Mouse (Mus musculus): ENCODE measurements around the gene 4921539E11Rik. TPM values are rescaled to one million over a fixed set of nuclear protein-coding genes. Genes with fewer than 3 reads are reported as not detected.

Gene 4921539E11Rik
- polyA plus RNA-seq, 1 experiment = not detected

- no peak overlapping the region for H3K4me3 ChIP-seq (ENCODE audit: insufficient read depth, poor library complexity, severe bottlenecking)
- no peak for TF ChIP-seq MYOG (IDR thresholded peaks at IDR 0.05; ENCODE audit: control insufficient read depth, extremely low read depth, insufficient read length)
- TF ChIP-seq CEBPB (IDR thresholded peaks at IDR 0.05; ENCODE audit: low read depth) = no peak
- TF ChIP-seq CTCF (IDR thresholded peaks at IDR 0.05; ENCODE audit: control insufficient read depth, insufficient read depth, insufficient read length) = no peak
- TF ChIP-seq MYOD1 (IDR thresholded peaks at IDR 0.05; ENCODE audit: control insufficient read depth, insufficient read length, low read depth) = no peak
- TF ChIP-seq FOSL1 (IDR thresholded peaks at IDR 0.05; ENCODE audit: insufficient read depth, low read length, poor library complexity, severe bottlenecking) = no peak
- TF ChIP-seq MAX (IDR thresholded peaks at IDR 0.05) = no peak
- TF ChIP-seq USF1 (IDR thresholded peaks at IDR 0.05; ENCODE audit: low read depth) = no peak
- H3K79me3 ChIP-seq (ENCODE audit: low read depth) = no peaks in the 10 kb centered on the region
- H3K27me3 ChIP-seq (ENCODE audit: control insufficient read depth, insufficient read depth, insufficient read length) = no peaks in the 10 kb centered on the region
- H3K79me2 ChIP-seq (ENCODE audit: control insufficient read depth, insufficient read depth) = no peaks in the 10 kb centered on the region
- H3K36me3 ChIP-seq (ENCODE audit: control insufficient read depth, insufficient read depth) = no peaks in the 10 kb centered on the region
- H3ac ChIP-seq (ENCODE audit: control insufficient read depth, insufficient read length, low read depth) = no peak overlapping the region
Observed at GRCm38 (mm10) chr4:103263378-103263777, 27.3 kb downstream of the 4921539E11Rik start.

GRCm38 (mm10) chr4:103258817-103259216, 31.8 kb downstream of the 4921539E11Rik start:
- Histone ChIP-seq H3K4me3 (ENCODE audit: insufficient read depth, poor library complexity, severe bottlenecking) (no peak overlapping the region), H3K79me2 (ENCODE audit: control insufficient read depth, insufficient read depth) (no peaks in the 10 kb centered on the region), H3K79me3 (ENCODE audit: low read depth) (no peaks in the 10 kb centered on the region), H3K27me3 (ENCODE audit: control insufficient read depth, insufficient read depth, insufficient read length) (no peaks in the 10 kb centered on the region), H3K36me3 (ENCODE audit: control insufficient read depth, insufficient read depth) (no peaks in the 10 kb centered on the region), H3ac (ENCODE audit: control insufficient read depth, insufficient read length, low read depth) (no peak overlapping the region)
- TF ChIP-seq MYOD1 (IDR thresholded peaks at IDR 0.05; ENCODE audit: control insufficient read depth, insufficient read length, low read depth) = no peak
- no peak for TF ChIP-seq MYOG (IDR thresholded peaks at IDR 0.05; ENCODE audit: control insufficient read depth, extremely low read depth, insufficient read length)
- no peak for TF ChIP-seq CEBPB (IDR thresholded peaks at IDR 0.05; ENCODE audit: low read depth)
- TF ChIP-seq FOSL1 (IDR thresholded peaks at IDR 0.05; ENCODE audit: insufficient read depth, low read length, poor library complexity, severe bottlenecking) = no peak

- TF ChIP-seq MYOG (IDR thresholded peaks at IDR 0.05; ENCODE audit: control insufficient read depth, extremely low read depth, insufficient read length) = no peak
- TF ChIP-seq MYOD1 (IDR thresholded peaks at IDR 0.05; ENCODE audit: control insufficient read depth, insufficient read length, low read depth) = no peak
- TF ChIP-seq MAX (IDR thresholded peaks at IDR 0.05) = no peak
- TF ChIP-seq USF1 (IDR thresholded peaks at IDR 0.05; ENCODE audit: low read depth) = no peak
- TF ChIP-seq FOSL1 (IDR thresholded peaks at IDR 0.05; ENCODE audit: insufficient read depth, low read length, poor library complexity, severe bottlenecking) = no peak
- TF ChIP-seq CEBPB (IDR thresholded peaks at IDR 0.05; ENCODE audit: low read depth) = no peak
- Histone ChIP-seq H3K36me3 (ENCODE audit: control insufficient read depth, insufficient read depth) (no peaks in the 10 kb centered on the region), H3ac (ENCODE audit: control insufficient read depth, insufficient read length, low read depth) (no peak overlapping the region), H3K4me3 (ENCODE audit: insufficient read depth, poor library complexity, severe bottlenecking) (no peak overlapping the region), H3K27me3 (ENCODE audit: control insufficient read depth, insufficient read depth, insufficient read length) (no peaks in the 10 kb centered on the region), H3K79me3 (ENCODE audit: low read depth) (no peaks in the 10 kb centered on the region), H3K79me2 (ENCODE audit: control insufficient read depth, insufficient read depth) (no peaks in the 10 kb centered on the region)
Observed at GRCm38 (mm10) chr4:103253846-103254245, 36.8 kb downstream of the 4921539E11Rik start.

- H3K4me3 ChIP-seq (ENCODE audit: insufficient read depth, poor library complexity, severe bottlenecking) = no peak overlapping the region
- H3K79me2 ChIP-seq (ENCODE audit: control insufficient read depth, insufficient read depth) = no peaks in the 10 kb centered on the region
- H3K27me3 ChIP-seq (ENCODE audit: control insufficient read depth, insufficient read depth, insufficient read length) = no peaks in the 10 kb centered on the region
- TF ChIP-seq FOSL1 (IDR thresholded peaks at IDR 0.05; ENCODE audit: insufficient read depth, low read length, poor library complexity, severe bottlenecking) = no peak
- no peak for TF ChIP-seq MAX (IDR thresholded peaks at IDR 0.05)
- TF ChIP-seq CEBPB (IDR thresholded peaks at IDR 0.05; ENCODE audit: low read depth) = no peak
- no peak for TF ChIP-seq MYOG (IDR thresholded peaks at IDR 0.05; ENCODE audit: control insufficient read depth, extremely low read depth, insufficient read length)
- no peak for TF ChIP-seq MYOD1 (IDR thresholded peaks at IDR 0.05; ENCODE audit: control insufficient read depth, insufficient read length, low read depth)
- no peak for TF ChIP-seq CTCF (IDR thresholded peaks at IDR 0.05; ENCODE audit: control insufficient read depth, insufficient read depth, insufficient read length)
- TF ChIP-seq USF1 (IDR thresholded peaks at IDR 0.05; ENCODE audit: low read depth) = no peak
- H3K79me3 ChIP-seq (ENCODE audit: low read depth) = no peaks in the 10 kb centered on the region
- H3ac ChIP-seq (ENCODE audit: control insufficient read depth, insufficient read length, low read depth) = no peak overlapping the region
- H3K36me3 ChIP-seq (ENCODE audit: control insufficient read depth, insufficient read depth) = no peaks in the 10 kb centered on the region
Observed at GRCm38 (mm10) chr4:103249436-103250085, 41.1 kb downstream of the 4921539E11Rik start.

- Histone ChIP-seq H3ac (ENCODE audit: control insufficient read depth, insufficient read length, low read depth) (no peak overlapping the region), H3K4me3 (ENCODE audit: insufficient read depth, poor library complexity, severe bottlenecking) (no peak overlapping the region), H3K36me3 (ENCODE audit: control insufficient read depth, insufficient read depth) (no peaks in the 10 kb centered on the region), H3K79me3 (ENCODE audit: low read depth) (no peaks in the 10 kb centered on the region), H3K79me2 (ENCODE audit: control insufficient read depth, insufficient read depth) (no peaks in the 10 kb centered on the region), H3K27me3 (ENCODE audit: control insufficient read depth, insufficient read depth, insufficient read length) (no peaks in the 10 kb centered on the region)
- TF ChIP-seq MYOG (IDR thresholded peaks at IDR 0.05; ENCODE audit: control insufficient read depth, extremely low read depth, insufficient read length) = no peak
- no peak for TF ChIP-seq USF1 (IDR thresholded peaks at IDR 0.05; ENCODE audit: low read depth)
- no peak for TF ChIP-seq FOSL1 (IDR thresholded peaks at IDR 0.05; ENCODE audit: insufficient read depth, low read length, poor library complexity, severe bottlenecking)
- no peak for TF ChIP-seq CTCF (IDR thresholded peaks at IDR 0.05; ENCODE audit: control insufficient read depth, insufficient read depth, insufficient read length)
- no peak for TF ChIP-seq MYOD1 (IDR thresholded peaks at IDR 0.05; ENCODE audit: control insufficient read depth, insufficient read length, low read depth)
- TF ChIP-seq CEBPB (IDR thresholded peaks at IDR 0.05; ENCODE audit: low read depth) = no peak
- no peak for TF ChIP-seq MAX (IDR thresholded peaks at IDR 0.05)
Observed at GRCm38 (mm10) chr4:103247813-103248212, 42.9 kb downstream of the 4921539E11Rik start.

- H3ac ChIP-seq (ENCODE audit: control insufficient read depth, insufficient read length, low read depth) = no peak overlapping the region
- no peaks in the 10 kb centered on the region for H3K79me3 ChIP-seq (ENCODE audit: low read depth)
- TF ChIP-seq CTCF (IDR thresholded peaks at IDR 0.05; ENCODE audit: control insufficient read depth, insufficient read depth, insufficient read length) (no peak), FOSL1 (IDR thresholded peaks at IDR 0.05; ENCODE audit: insufficient read depth, low read length, poor library complexity, severe bottlenecking) (no peak), MYOG (IDR thresholded peaks at IDR 0.05; ENCODE audit: control insufficient read depth, extremely low read depth, insufficient read length) (no peak), USF1 (IDR thresholded peaks at IDR 0.05; ENCODE audit: low read depth) (no peak), CEBPB (IDR thresholded peaks at IDR 0.05; ENCODE audit: low read depth) (no peak), MAX (IDR thresholded peaks at IDR 0.05) (no peak), MYOD1 (IDR thresholded peaks at IDR 0.05; ENCODE audit: control insufficient read depth, insufficient read length, low read depth) (no peak)
- H3K36me3 ChIP-seq (ENCODE audit: control insufficient read depth, insufficient read depth) = no peaks in the 10 kb centered on the region
- no peaks in the 10 kb centered on the region for H3K79me2 ChIP-seq (ENCODE audit: control insufficient read depth, insufficient read depth)
- H3K27me3 ChIP-seq (ENCODE audit: control insufficient read depth, insufficient read depth, insufficient read length) = no peaks in the 10 kb centered on the region
- H3K4me3 ChIP-seq (ENCODE audit: insufficient read depth, poor library complexity, severe bottlenecking) = no peak overlapping the region
Observed at GRCm38 (mm10) chr4:103247249-103247648, 43.4 kb downstream of the 4921539E11Rik start.
